Mouse (Mus musculus) left cerebral cortex, postnatal 14 days (tissue): ENCODE measurements around the gene Phactr1. TPM values are rescaled to one million over a fixed set of nuclear protein-coding genes. Genes with fewer than 3 reads are reported as not detected.
A peak's percentile ranks its signal among the peaks of the same experiment; 100 is the strongest.

Experiments
- DNase-seq, 2 experiments: peaks; one replicate each; pipeline ENCODE4 v3.0.0; 2021 to 2022; ENCODE audit warnings: low spot score in 2 of 2, mixed read lengths in 1 of 2
- intact Hi-C: fragments of 180-260 bp; cut with DNase I; formaldehyde crosslinking; loops from one replicate; pipeline ENCODE4 v1.15.1; 2025
- total RNA-seq, 2 experiments: library from RNA; stranded (reverse); gene quantifications; 2 replicates each; pipeline ENCODE4 v1.2.3; 2021

Gene Phactr1
- total RNA-seq, 2 experiments from 2014 or later, result 449 to 512 TPM

GRCm38 (mm10) chr13:43063355-43063754 lies 382.9 kb downstream of the Phactr1 start:
- DNase-seq, result no peak
- intact Hi-C loops, result no loop called here

GRCm38 (mm10) chr13:43068716-43069265 lies 388.4 kb downstream of the Phactr1 start:
- DNase-seq, result no peak
- intact Hi-C loops, result no loop called here

- intact Hi-C loops, result no loop called here
- no peak for DNase-seq
Measured at GRCm38 (mm10) chr13:43070496-43070895, 390.1 kb downstream of the Phactr1 start.

GRCm38 (mm10) chr13:43070971-43071370 lies 390.5 kb downstream of the Phactr1 start:
- intact Hi-C loops, result no loop called here
- no peak for DNase-seq

- DNase-seq, result no peak
- intact Hi-C loops, result no loop called here
Measured at GRCm38 (mm10) chr13:43075456-43075855, 395.0 kb downstream of the Phactr1 start.

- intact Hi-C loops, result no loop called here
- DNase-seq, result peak in 1 of 2 experiments; percentile 32
Measured at GRCm38 (mm10) chr13:43077485-43077884, 397.1 kb downstream of the Phactr1 start.

- no peak for DNase-seq
- intact Hi-C loops, result no loop called here
Measured at GRCm38 (mm10) chr13:43085226-43085625, 404.8 kb downstream of the Phactr1 start.

GRCm38 (mm10) chr13:43094365-43094764 lies 413.9 kb downstream of the Phactr1 start:
- intact Hi-C loops, result loop anchor here (5.0 kb wide), 1 partner anchor 257 kb away; no protein-coding TSS in a partner anchor
- peak; percentile 54 to 58 for DNase-seq

- intact Hi-C loops, result no loop called here
- no peak for DNase-seq
Measured at GRCm38 (mm10) chr13:43102943-43103342, 422.5 kb downstream of the Phactr1 start.

- intact Hi-C loops, result no loop called here
- DNase-seq, result no peak
Measured at GRCm38 (mm10) chr13:43104496-43104895, 424.1 kb downstream of the Phactr1 start.

- intact Hi-C loops, result no loop called here
- DNase-seq, result peak; percentile 53 to 73
Measured at GRCm38 (mm10) chr13:43112280-43112679, 431.9 kb downstream of the Phactr1 start.

- DNase-seq, result no peak
- intact Hi-C loops, result no loop called here
Measured at GRCm38 (mm10) chr13:43112707-43113106, 432.3 kb downstream of the Phactr1 start.

GRCm38 (mm10) chr13:43113141-43113540 lies 432.7 kb downstream of the Phactr1 start:
- intact Hi-C loops, result no loop called here
- DNase-seq, result no peak

GRCm38 (mm10) chr13:43122306-43123070 lies 442.1 kb downstream of the Phactr1 start:
- intact Hi-C loops, result no loop called here
- DNase-seq, result no peak

GRCm38 (mm10) chr13:43123895-43124682 lies 443.7 kb downstream of the Phactr1 start:
- DNase-seq, result no peak
- intact Hi-C loops, result no loop called here

GRCm38 (mm10) chr13:43124683-43125074 lies 444.3 kb downstream of the Phactr1 start:
- intact Hi-C loops, result no loop called here
- no peak for DNase-seq

- no peak for DNase-seq
- intact Hi-C loops, result no loop called here
Measured at GRCm38 (mm10) chr13:43130161-43130560, 449.7 kb downstream of the Phactr1 start.

GRCm38 (mm10) chr13:43131741-43132191 lies 451.3 kb downstream of the Phactr1 start:
- no peak for DNase-seq
- intact Hi-C loops, result no loop called here

GRCm38 (mm10) chr13:43132859-43133258 lies 452.4 kb downstream of the Phactr1 start:
- DNase-seq, result no peak
- intact Hi-C loops, result no loop called here

- no peak for DNase-seq
- intact Hi-C loops, result no loop called here
Measured at GRCm38 (mm10) chr13:43133400-43133799, 453.0 kb downstream of the Phactr1 start.
